Mouse (Mus musculus) heart, postnatal 10 days (tissue): Measurements from ENCODE around the gene Hc. TPM values are rescaled to one million over a fixed set of nuclear protein-coding genes. Genes with fewer than 3 reads are reported as not detected.
A peak's percentile ranks its signal among the peaks of the same experiment; 100 is the strongest.

Source experiments
- DNase-seq, 2 experiments: peaks; one replicate each; pipeline ENCODE4 v3.0.0; 2021
- intact Hi-C: fragments of 180-260 bp; cut with DNase I; formaldehyde crosslinking; loops from one replicate; pipeline ENCODE4 v1.15.1; 2025
- total RNA-seq, 2 experiments: library from RNA; stranded (reverse); gene quantifications; 2 replicates each; pipeline ENCODE4 v1.2.3; 2021

The Hc gene
- total RNA-seq = not detected

- intact Hi-C loops = no loop called here
- DNase-seq = no peak
Observed at GRCm38 (mm10) chr2:35061338-35061737, at the start of gene Hc. Gene Hc, minus strand, starts transcription at chr2:35061438.

GRCm38 (mm10) chr2:35110521-35110920 lies 49.3 kb upstream of the Hc start:
- intact Hi-C loops = loop anchor here (10.0 kb wide), 1 partner anchor 436 kb away; no protein-coding TSS in a partner anchor

GRCm38 (mm10) chr2:35109924-35110304 lies 48.7 kb upstream of the Hc start:
- intact Hi-C loops = loop anchor here (5.0 to 10.0 kb wide), 3 partner anchors 143 to 435 kb away; no protein-coding TSS in a partner anchor
- DNase-seq = no peak

More at GRCm38 (mm10) chr2:35110521-35110920, 49.3 kb upstream of the Hc start:
- DNase-seq = no peak

GRCm38 (mm10) chr2:35109141-35109923 lies 48.1 kb upstream of the Hc start, which contains the start of gene Cntrl:
Gene Cntrl, plus strand, starts transcription at chr2:35109492.
- peak; percentile 97 for DNase-seq
- intact Hi-C loops = loop anchor here (5.0 to 10.0 kb wide), 2 partner anchors 142 to 325 kb away; no protein-coding TSS in a partner anchor

- intact Hi-C loops = loop anchor here (1.0 to 10.0 kb wide), 3 partner anchors 63 to 324 kb away; no protein-coding TSS in a partner anchor
- DNase-seq = peak; percentile 34 to 49
Observed at GRCm38 (mm10) chr2:35108712-35109111, 47.5 kb upstream of the Hc start.

- intact Hi-C loops = loop anchor here (1.0 to 10.0 kb wide), 3 partner anchors 63 to 323 kb away; no protein-coding TSS in a partner anchor
- peak; percentile 26 to 60 for DNase-seq
Observed at GRCm38 (mm10) chr2:35107984-35108635, 46.9 kb upstream of the Hc start.

- no peak for DNase-seq
- intact Hi-C loops = loop anchor here (5.0 to 10.0 kb wide), 2 partner anchors 138 to 320 kb away; no protein-coding TSS in a partner anchor
Observed at GRCm38 (mm10) chr2:35104843-35105242, 43.6 kb upstream of the Hc start.

GRCm38 (mm10) chr2:35103558-35103957 lies 42.3 kb upstream of the Hc start:
- intact Hi-C loops = loop anchor here (10.0 kb wide), 1 partner anchor 319 kb away; no protein-coding TSS in a partner anchor
- DNase-seq = no peak

GRCm38 (mm10) chr2:35102777-35103176 lies 41.5 kb upstream of the Hc start:
- intact Hi-C loops = loop anchor here (10.0 kb wide), 1 partner anchor 318 kb away; no protein-coding TSS in a partner anchor
- DNase-seq = no peak

- intact Hi-C loops = loop anchor here (10.0 kb wide), 1 partner anchor 317 kb away; no protein-coding TSS in a partner anchor
- DNase-seq = no peak
Observed at GRCm38 (mm10) chr2:35101443-35101842, 40.2 kb upstream of the Hc start, which contains the start of gene AI182371. Gene AI182371, minus strand, starts transcription at chr2:35101543.

- intact Hi-C loops = loop anchor here (10.0 kb wide), 1 partner anchor 316 kb away; no protein-coding TSS in a partner anchor
Observed at GRCm38 (mm10) chr2:35100529-35100928, 39.3 kb upstream of the Hc start.

GRCm38 (mm10) chr2:35087418-35087817 lies 26.2 kb upstream of the Hc start:
- intact Hi-C loops = no loop called here
- no peak for DNase-seq

More at GRCm38 (mm10) chr2:35100529-35100928, 39.3 kb upstream of the Hc start:
- no peak for DNase-seq

GRCm38 (mm10) chr2:35079166-35079565 lies 17.9 kb upstream of the Hc start:
- intact Hi-C loops = no loop called here
- no peak for DNase-seq

- DNase-seq = no peak
- intact Hi-C loops = no loop called here
Observed at GRCm38 (mm10) chr2:35074328-35074727, 13.1 kb upstream of the Hc start.

- DNase-seq = no peak
- intact Hi-C loops = no loop called here
Observed at GRCm38 (mm10) chr2:35072547-35072946, 11.3 kb upstream of the Hc start.

GRCm38 (mm10) chr2:35070275-35070674 lies 9.0 kb upstream of the Hc start:
- no peak for DNase-seq
- intact Hi-C loops = no loop called here

GRCm38 (mm10) chr2:35069124-35069523 lies 7.9 kb upstream of the Hc start:
- intact Hi-C loops = no loop called here

GRCm38 (mm10) chr2:35067117-35067516 lies 5.9 kb upstream of the Hc start:
- intact Hi-C loops = no loop called here
- DNase-seq = no peak

More at GRCm38 (mm10) chr2:35069124-35069523, 7.9 kb upstream of the Hc start:
- no peak for DNase-seq

GRCm38 (mm10) chr2:35066525-35067082 lies 5.4 kb upstream of the Hc start:
- intact Hi-C loops = no loop called here
- no peak for DNase-seq

GRCm38 (mm10) chr2:35063333-35064030 lies 2.2 kb upstream of the Hc start:
- intact Hi-C loops = no loop called here
- no peak for DNase-seq
